Mouse (Mus musculus): Measurements from ENCODE around the gene Tsc2. TPM values are rescaled to one million over a fixed set of nuclear protein-coding genes. Genes with fewer than 3 reads are reported as not detected.

Tsc2 gene
- polyA plus RNA-seq, 2 experiments from 2014 or later: 20.5 to 28.2 TPM

DNA sequence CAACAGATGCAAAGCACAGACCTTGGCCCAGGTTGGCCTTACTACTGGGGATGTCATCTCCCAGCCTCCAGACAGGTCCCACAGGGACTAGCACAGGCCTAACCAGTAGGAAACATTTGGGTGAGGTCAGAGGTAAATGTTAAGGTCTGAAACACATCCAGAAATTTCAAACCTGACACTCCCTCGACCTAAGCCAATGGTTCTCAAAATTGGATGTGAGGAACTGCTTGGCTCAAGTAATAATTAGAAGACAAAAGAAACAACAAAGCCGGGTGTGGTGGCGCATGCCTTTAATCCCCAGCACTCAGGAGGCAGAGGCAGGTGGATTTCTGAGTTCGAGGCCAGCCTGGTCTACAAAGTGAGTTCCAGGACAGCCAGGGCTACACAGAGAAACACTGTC, 14.0 kb upstream of the Tsc2 start:
- ATAC-seq: no peak

DNA sequence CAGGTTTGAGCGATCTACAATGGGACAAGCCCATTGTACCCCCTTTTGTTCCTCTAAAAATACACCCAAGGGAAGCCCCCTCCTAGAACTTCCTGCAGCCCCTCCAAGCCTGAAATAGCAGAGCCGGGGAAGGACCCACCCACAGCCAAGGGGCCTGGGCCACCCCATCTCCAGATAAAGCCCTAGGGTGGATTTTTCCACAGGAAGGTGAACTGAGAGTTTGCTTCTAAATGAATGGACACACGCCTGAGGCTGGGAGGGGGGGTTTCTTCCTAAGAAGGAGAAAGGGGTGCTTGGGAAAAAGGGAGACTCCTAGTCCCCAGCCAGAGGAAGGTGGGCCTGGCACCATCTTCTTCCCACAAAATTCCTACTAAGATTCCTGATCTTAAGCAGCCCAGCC, 13.5 kb upstream of the Tsc2 start:
- ATAC-seq: no peak

DNA sequence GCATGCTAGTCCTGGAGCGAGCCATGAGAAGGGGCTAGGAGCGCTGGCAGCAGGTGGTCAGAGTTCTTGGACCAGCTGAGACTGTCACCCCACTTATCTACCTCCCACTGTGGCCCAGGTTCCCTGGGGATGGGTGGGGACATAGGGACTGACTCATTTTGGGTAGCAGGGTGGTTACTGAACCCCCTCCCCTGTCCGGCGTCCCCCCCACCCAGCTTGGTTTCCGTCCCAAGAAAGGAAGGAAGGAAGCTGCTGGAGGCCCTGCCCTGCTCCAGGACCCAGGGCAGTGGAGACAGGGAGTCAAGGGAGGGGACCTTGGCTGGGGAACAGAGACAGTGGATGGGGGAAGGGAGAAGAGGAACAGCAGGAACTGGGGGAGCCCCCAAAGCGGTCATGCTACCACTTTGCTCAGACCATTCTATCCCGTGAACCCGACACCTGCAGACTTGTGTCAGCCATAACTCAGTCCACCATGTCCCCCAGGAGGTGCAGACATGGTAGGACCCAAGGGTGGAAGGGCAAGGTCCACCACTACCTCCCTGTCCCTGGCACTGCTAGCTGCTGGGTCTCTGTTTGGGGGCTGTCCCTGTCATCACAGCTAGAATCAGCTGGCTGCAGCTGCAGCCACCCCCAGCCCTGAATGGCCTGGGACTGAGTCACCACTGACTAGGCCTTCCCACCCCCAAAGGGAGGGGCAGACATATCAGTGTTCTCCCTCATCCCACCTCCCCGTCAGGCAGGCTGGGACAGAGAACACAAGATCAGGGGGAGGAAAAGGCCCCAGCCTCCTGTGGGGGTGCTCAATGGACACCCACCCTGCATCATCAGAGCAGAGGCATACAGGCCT, 12.7 kb upstream of the Tsc2 start:
- no peak for ATAC-seq

DNA sequence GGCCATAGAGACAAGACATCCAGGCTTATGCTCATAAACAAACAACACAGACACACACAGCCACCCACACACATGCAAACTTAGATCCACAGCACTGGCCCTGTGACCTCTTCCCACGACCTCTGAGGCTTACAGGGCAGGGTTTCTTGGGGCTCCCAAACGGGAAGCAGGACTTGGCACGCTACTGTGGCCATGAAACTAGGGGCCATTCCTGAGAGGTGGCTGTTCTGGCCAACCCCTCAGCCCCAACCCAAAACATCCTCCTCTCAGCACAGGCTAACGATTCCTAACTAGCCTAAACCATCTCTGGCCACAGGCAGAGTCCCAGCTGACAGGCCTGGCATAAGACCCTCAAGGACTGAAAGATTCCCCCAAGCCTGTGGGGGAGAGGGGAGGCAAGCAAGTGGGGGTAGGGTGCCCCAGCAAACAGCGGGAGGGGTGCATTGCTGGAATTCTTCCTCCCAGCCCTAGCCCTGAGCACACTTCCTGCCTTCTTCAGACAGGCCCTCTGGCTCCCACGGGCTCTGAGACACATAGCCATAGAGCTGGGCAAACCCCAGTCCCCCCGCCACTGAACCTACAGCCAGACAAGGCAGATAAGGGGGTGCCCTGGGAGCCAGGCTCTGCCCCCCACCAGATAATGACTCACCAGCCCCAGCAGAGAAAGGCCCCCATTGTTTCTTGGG, 11.7 kb upstream of the Tsc2 start:
- ATAC-seq: no peak

DNA sequence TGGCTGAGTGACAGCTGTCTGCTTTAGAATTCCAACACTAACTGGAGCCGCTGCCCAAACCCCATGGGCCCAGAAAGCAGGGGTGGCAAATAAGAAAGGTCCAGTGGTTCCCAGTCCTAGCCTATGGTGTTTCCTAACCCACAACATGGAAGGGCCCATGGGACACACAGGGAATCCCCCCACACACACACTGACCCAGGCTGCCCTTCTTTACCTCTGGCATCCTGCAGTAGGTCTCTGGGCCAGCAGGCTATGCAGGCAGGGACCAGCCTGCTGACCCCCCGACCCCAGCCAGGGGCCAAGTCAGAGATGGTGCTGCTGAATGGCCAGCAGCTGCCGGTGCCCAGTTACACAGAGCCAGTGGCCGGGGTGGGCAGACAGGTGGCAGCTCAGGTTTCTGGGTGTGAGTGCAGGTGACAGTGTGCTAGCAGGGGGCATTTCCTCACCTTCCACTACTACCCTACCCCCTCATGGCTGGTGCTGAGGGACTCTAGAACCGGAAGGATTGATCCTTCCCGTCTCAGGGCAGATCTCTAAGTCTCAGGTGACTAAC, 10.4 kb upstream of the Tsc2 start:
- ATAC-seq: no peak

DNA sequence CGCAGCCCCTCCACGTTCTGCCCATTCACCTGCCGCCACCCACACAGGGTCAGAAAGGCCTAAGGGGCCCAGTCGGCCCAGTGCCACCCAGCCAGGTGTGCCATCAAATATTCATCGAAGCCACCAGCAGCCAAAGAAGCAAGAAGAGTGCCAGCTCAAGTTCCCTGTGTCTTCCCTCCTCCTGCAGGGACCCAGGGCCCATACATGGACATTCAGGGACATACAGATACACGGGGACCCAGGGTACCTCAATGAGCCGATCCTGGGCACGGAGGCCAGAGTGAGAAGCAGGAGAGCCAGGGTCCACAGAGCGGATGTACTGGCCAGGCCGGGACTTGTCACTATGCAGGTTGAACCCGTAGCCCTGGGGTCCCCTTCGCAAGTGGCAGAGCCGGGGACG, 9.5 kb upstream of the Tsc2 start:
- no peak for ATAC-seq

DNA sequence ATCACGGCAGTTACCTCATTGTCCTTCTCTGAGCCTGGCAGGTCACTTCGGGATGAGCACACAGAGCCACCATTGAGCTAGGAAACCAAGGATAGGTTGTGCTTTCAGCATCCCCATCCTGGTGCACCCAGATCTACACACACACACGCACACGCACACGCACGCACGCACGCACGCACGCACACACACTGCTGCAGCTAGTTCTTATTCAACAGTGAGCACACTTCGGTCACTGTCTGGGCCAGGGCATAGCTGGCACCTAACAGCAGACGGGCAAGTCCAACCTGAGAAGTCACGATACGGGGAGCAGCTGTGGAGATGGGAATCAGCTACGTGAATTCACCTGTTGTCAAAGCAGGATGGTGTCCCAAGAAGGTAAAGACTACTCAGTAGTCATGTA, 8.2 kb upstream of the Tsc2 start:
- ATAC-seq: no peak

DNA sequence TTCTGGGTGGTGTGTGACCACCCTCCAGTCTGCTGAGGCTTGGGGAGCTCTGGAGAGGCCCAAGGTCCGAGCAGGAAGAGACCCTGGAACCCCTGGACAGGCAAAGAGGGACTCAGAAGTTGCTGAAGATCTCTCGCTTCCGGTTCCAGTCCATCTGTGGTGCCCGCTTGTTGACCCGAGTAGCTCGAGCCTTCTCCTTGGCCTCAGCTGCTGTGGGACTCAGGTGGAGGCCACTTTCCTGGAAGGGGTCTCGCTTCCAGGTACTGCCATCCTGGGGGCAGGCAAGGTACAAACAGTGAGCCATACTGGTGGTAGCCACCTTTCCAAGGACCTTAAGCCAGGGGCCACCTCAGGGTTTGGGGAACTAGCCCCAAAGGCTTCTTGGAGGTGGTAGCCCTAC, 7.7 kb upstream of the Tsc2 start:
- no peak for ATAC-seq

DNA sequence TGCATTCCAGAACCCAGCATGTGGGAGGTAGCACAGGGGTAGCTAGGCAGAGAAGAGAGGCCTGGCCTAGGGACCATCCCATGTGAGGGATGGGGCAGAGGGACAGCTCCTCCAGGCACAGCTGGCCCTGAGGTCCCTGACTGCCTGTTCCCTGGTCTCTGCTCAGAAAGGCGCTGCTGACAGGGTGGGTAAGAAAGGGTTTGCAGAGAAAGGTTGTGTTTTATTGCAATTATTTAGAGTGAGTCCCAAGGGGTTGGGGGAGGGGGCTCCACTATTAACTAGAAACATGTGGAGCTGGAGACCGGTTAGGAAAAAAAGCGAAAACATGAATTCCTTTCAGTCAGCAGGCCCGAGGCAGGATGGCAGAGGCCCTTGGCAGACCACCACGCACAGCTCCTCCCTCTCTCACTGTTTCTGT, 7.2 kb upstream of the Tsc2 start:
- ATAC-seq: no peak

DNA sequence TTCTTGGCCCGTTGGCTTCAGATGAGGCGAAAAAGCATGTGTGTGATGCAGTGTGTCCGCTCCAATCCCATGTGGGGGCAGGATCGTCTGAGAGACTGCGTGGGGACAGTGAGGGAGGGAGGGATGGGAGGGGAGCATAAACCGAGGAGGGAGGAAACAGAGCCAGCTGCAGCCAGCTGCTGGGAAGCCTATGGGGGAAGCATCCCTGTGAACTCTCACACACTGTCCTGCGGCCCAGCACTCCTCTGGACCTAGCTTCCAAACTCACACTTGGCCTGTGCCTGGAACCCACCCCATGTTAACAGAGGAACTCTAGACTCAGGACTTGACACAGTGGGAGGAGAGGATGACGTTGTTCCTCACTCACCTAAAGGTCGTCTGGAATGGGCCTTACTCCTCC, 6.4 kb upstream of the Tsc2 start:
- no peak for ATAC-seq

DNA sequence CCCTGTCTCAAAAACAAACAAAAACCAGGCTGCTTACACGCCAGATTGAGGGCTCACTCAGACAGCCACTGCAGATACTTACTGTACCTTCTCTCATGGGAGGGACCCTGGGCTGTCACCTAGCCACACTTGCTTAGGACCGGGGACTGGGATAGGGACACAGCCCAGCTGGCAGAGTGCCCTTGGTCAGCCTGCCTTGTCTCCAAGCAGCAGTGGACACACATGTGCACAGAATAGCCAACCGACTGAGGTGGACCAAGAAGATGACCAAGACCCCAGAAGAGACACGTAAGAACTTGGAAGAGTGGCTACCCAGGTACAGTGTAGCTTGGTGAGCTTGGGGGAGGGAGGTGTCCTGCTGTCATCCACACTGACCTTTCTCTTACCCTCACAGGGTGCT, 5.8 kb upstream of the Tsc2 start:
- no peak for ATAC-seq

DNA sequence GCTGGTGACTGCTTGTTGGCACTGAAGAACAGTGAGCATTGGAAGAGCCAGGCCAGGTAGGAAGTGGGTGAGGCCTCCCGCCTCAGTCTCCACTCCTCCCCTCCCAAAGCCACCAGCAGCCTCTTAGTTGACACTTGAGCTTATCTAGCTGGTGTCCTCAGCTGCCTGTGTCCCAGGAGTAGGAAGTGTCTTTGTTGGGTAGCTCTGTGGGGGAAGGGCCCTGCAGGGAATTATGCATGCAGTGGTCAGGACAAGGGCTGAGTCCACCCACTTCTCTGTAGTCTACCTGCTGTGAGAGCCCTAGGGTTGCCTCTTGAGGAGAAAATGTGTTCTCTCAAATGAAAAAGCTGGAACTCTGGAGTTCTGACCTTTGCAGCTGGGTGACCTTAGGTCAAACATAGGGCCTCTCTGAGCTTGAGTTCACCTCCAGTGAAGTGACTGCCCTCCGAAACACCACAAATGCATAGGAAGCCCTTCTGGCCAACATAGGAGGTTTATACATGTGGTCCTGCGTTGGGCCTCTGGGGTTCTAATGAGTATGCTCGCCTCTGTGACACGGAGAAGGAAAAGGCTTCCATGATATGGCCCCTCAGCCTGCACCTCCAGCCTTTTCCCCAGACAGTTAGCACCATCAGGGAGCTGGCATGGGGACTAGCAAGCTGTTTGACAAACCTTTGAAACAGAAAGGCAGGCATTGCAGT, 4.5 kb upstream of the Tsc2 start:
- no peak for ATAC-seq

DNA sequence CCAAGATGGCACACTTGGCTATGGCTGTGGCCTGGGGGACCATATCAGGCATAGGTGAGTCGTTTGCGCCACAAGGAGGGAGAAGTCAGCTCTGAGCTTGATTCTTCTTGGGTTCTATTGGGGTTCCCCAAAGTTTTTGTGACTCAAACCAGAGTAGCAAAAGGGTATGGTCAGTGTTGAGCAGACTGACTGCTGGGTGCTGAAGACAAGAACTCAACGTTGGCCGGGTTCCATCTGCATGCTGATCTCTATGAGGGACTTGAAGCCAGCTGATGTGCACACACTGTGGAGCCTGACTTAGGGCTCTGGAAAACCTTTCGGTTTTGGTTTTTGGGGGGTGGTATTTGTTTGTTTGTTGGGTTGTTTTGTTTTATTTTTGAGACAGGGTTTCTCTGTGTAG, 3.3 kb upstream of the Tsc2 start:
- no peak for ATAC-seq

DNA sequence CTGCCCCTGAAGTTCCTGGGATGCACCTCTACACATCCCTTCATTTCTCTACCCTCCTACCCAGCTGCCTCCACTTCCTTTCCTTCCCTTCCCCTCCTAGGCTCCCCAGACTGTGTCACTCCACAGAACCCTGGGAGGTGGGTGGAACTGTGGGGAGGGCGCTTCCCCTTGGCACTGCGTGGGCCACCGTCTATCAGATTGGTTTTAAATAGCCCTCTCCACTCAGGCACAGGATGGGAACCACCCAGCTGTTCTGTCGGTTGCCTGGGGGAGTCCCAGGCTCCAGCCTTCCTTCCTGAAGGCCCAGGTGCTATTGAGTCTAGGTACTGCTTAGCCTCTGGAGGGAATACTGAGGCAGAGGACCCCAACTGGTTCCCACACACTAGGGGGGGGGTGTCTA, 2.6 kb upstream of the Tsc2 start:
- no peak for ATAC-seq

DNA sequence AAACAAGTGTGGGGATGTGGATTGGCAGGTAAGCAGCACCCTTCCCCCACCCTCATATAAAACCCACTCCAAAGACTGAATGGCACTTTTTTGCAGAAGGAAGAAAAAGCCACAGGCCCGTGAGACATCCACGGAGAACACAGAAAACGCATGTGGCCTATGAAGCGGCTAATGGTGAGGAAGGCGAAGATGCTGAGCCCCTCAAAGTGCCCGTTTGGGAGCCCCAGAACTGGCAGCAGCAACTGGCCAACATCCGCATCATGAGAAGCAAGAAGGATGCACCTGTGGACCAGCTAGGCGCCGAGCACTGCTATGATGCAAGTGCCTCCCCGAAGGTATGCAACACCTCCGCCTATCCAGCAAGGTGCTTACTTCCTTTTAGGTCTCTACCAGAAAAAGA, 1.4 kb upstream of the Tsc2 start:
- ATAC-seq: no peak

DNA sequence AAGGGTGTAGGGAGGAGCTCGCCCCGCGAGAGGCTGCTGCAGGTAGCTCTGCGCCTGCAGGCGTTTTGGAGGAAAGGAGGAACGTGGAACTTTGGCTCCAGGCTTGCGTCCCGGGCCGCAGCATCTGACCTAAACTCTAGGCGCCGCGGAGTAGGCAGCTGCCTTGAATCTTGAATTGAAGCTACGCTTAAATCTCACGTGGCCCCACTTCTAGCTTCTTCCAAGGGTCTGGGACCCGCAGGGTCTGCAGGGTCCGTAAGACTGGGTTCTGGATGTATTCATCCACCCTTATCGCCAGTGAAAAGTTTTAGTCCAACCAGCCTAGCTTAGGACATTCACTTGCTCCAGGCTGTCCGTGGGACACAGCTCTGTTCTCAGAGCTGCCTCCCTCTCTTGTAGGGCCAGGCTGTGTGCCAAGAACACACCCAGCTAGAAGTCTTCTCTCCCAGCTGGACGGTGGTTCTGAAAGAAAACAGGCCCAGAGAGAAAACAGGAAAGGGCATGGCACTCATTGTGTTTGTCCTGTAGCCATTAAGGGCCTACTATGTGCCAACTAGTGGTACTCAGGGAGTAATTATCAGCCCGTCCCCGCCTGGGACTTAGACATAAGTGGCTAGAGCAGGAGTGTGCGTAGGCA, 501 bp upstream of the Tsc2 start:
- ATAC-seq: no peak

DNA sequence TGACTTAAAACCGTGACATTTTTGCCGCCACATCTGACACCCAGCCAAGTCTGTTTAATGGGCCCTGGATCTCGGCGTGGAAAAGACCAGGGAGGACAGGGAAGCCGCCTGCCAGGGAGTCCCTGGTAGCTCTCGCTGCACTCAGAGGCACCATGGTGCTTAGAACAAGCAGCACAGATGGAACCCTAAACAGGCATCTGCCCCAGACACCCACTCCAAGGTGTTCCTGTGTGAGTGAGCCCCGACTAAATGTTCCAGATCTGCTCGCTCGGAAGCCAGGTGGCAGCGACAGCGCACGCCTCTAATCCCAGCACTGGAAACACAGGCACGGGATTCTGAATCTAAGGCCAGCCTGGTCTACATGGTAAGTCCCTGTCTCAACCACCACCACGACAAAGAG, 2.4 kb downstream of the Tsc2 start:
- no peak for ATAC-seq

DNA sequence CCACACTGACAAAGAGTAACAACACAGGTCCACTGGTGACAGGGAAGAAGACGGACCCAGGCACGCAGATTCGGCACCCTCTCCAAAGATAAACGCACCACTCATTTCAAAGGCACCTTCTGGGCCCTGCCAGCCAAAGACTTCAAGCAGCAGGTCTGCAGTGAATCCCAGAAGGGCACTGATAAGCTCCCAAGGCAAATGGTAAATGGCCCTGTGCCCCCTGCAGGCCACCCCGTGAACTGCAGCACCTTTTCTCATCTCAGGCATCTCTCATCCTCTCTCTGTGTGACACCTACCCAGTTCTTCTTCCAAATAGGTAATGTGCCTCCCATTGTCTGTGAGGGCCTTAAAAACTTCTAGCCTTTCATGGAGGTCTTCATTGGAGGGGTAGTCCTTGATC, 3.8 kb downstream of the Tsc2 start:
- ATAC-seq: peak; percentile 28

DNA sequence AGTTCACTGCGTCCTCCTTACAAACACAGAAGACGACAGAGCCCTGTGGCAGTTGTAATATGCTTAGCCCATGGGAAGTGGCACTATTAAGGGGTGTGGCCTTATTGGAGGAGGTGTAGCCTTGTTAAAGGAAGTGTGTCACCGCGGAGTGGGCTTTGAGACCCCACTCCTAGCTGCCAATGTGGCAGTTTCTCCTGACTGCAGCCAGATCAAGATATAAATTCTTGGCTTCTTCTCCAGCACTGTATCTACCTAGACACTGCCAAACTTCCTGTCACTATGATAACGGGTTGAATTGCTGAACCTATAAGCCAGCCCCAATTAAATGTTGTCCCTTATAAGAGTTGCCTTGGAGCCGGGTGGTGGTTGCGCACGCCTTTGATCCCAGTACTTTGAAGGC, 7.0 kb downstream of the Tsc2 start:
- ATAC-seq: no peak

DNA sequence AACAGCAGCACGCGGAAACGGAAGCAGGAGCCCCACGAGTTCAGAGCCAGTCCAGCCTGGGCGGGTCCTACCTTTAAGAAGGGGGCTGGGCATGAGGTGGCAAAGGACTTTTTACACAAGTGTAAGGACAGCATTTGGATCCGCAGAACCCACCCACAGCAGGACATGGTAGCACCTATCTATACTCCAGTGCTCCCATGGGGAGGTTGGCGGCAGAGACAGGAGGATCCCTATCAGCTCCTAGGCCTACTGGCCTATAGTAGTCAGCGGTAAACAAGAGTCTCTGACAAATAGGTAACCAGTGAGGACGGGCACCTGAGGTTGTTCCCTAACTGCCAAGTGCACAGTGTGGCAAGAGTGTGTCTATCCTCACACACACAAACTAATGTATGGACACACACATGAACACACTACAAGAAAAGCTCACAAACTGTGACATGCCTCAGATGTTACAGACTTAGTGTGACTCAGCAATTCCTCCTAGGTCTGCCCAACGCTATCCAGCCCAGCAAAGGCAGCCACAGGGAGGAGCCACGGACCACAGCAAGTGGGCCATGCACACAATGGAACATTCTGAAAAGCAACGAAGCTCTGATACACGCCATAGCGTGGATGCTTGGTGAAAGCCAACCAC, 14.8 kb downstream of the Tsc2 start:
- no peak for ATAC-seq

DNA sequence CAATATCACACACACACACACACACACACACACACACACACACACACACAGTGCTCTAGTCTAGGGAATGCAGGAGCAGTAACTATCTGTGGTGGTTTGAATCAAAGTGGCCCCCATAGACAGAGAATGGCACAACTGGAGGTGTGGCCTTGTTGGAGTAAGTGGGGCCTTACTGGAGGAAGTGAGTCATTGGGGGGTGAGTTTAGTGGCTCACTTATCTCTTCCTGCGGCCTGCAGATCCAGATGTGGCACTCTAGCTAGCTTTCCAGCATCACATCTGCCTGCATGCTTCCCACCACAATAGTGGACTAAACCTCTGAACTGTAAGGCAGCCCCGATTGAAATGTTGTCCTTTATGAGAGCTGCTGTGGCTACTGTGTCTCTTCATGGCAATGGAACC, 21.7 kb downstream of the Tsc2 start:
- ATAC-seq: no peak

DNA sequence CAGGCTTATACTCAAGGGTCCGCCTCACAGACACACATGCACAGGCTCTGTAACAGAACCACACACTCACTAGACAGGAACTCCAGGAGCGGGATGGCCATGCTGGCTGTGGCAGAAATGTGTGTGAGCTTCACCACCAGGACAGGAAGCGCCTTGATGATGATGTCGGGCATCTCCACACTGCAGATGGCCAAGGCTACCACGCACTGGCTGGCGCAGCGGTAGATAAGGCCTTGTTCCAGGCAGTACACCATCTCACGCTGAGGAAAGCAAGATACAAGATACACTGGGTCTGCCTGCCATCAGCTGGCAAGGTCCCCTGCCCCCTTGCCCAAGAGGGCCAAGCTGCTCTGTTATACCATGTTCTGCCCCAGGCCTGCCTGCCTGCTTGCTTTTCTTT, 23.6 kb downstream of the Tsc2 start:
- ATAC-seq: no peak

DNA sequence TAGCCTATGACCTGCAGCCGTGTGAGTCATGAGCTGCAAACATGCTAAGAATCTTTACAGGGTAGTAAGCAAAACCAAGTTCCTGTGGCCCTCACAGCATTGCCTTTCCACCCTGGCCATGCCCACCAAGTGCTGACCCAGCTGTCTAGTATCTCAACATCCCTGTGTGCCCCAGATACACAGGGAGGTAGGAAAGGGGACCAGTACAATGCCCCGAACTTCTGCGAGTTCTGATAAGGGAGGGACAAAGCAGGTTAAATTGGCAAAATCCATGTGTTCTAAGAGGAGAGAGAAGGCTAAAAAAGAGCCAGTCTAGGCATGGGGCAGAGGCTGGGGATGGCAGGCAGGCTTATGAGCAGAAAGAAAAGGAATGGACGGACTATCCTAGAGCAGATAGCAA, 24.1 kb downstream of the Tsc2 start:
- no peak for ATAC-seq
